Mouse (Mus musculus) heart, embryonic 15.5 days (tissue): ENCODE measurements at regions not wholly inside any gene's neighbourhood (a gene's known extent, or its start where the extent isn't known, plus 50 kb on each side); places are given as distances from the start of the nearest gene placed in this dataset.

Source experiments
- ATAC-seq: fragments of 200-750 bp; cut with Nextera tagmentation; replicated peaks from 2 replicates; pipeline ENCODE4 v1.8.0; 2017; ENCODE audit warnings: low read depth, moderate TSS enrichment; ENCODE audit not compliant: insufficient number of reproducible peaks, insufficient read depth, low FRiP score
- H3K27ac ChIP-seq: fragments of 300-500 bp; sonication (generic); 2 replicates; pipeline ENCODE4 v1.5.1; 2015; ENCODE audit warnings: mild to moderate bottlenecking, inconsistent platforms
- H3K27me3 ChIP-seq: fragments of 300-500 bp; sonication (generic); 2 replicates; pipeline ENCODE4 v1.6.1; 2015; ENCODE audit warnings: inconsistent platforms
- H3K36me3 ChIP-seq: fragments of 300-500 bp; sonication (generic); 2 replicates; pipeline ENCODE4 v1.6.1; 2015; ENCODE audit warnings: mild to moderate bottlenecking, inconsistent platforms
- H3K4me1 ChIP-seq: fragments of 300-500 bp; sonication (generic); replicated peaks from 2 replicates; pipeline ENCODE4 v1.6.1; 2015; ENCODE audit warnings: inconsistent platforms
- H3K4me2 ChIP-seq: fragments of 300-500 bp; sonication (generic); 2 replicates; pipeline ENCODE4 v1.6.1; 2015; ENCODE audit warnings: inconsistent platforms, mild to moderate bottlenecking, moderate library complexity
- H3K4me3 ChIP-seq: fragments of 300-500 bp; sonication (generic); 2 replicates; pipeline ENCODE4 v1.5.1; 2015; ENCODE audit warnings: mild to moderate bottlenecking, inconsistent platforms
- H3K9ac ChIP-seq: fragments of 300-500 bp; sonication (generic); 2 replicates; pipeline ENCODE4 v1.6.1; 2015; ENCODE audit warnings: mild to moderate bottlenecking, inconsistent platforms
- H3K9me3 ChIP-seq: fragments of 300-500 bp; sonication (generic); replicated peaks from 2 replicates; pipeline ENCODE4 v1.6.1; 2016; ENCODE audit warnings: inconsistent platforms
- WGBS: fragments of 180-500 bp; shearing (Covaris S2); methylation state at CpG from one replicate; pipeline ENCODE4 v1.1.7; 2015; ENCODE audit warnings: mixed read lengths; 5-methylcytosine and 5-hydroxymethylcytosine counted together

DNA sequence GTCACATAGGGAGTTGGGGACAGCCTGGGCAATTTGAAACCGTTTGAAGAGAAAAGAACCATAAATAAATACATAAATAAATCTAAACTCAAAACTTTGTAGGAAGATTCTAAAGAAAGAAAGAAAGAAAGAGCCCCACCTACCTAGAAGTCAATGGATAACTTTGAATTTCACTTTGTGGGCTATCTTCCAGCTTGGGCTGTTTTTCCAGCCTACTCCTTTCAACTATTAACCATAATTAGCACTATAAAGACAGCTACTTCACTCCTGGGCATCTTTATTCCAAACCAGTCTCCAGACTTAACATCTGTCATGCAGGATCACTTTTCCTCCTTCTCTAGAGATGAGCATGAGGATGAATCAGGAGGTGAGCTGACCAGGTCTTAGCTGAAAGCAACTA is 77.6 kb upstream of the Plekhg1 start:
- no peak overlapping the region for H3K4me2 ChIP-seq
- H3K36me3 ChIP-seq = no peaks in the 10 kb centered on the region
- no peak overlapping the region for H3K27ac ChIP-seq
- H3K4me3 ChIP-seq = no peak overlapping the region
- no peak overlapping the region for H3K9ac ChIP-seq
- no peaks in the 10 kb centered on the region for H3K4me1 ChIP-seq
- 50% methylated on average over 1 of the region's 1 CpGs for WGBS
- H3K27me3 ChIP-seq = no peaks in the 10 kb centered on the region
- no peaks in the 10 kb centered on the region for H3K9me3 ChIP-seq
- no peak for ATAC-seq

GRCm38 (mm10) chr10:3663296-3663695 is 76.9 kb upstream of the Plekhg1 start:
- Histone ChIP-seq H3K9me3 (no peaks in the 10 kb centered on the region), H3K4me1 (no peaks in the 10 kb centered on the region), H3K4me3 (no peak overlapping the region), H3K36me3 (no peaks in the 10 kb centered on the region), H3K4me2 (no peak overlapping the region), H3K27me3 (no peaks in the 10 kb centered on the region), H3K27ac (no peak overlapping the region), H3K9ac (no peak overlapping the region)
- ATAC-seq = no peak

GRCm38 (mm10) chr10:3684481-3684880 is 55.7 kb upstream of the Plekhg1 start:
- H3K4me1 ChIP-seq = no peaks in the 10 kb centered on the region
- no peaks in the 10 kb centered on the region for H3K36me3 ChIP-seq
- H3K27me3 ChIP-seq = no peaks in the 10 kb centered on the region
- ATAC-seq = no peak
- no peaks in the 10 kb centered on the region for H3K9me3 ChIP-seq
- H3K27ac ChIP-seq = no peak overlapping the region
- H3K9ac ChIP-seq = no peak overlapping the region
- no peak overlapping the region for H3K4me2 ChIP-seq
- H3K4me3 ChIP-seq = no peak overlapping the region
- WGBS = 45% methylated on average over 2 of the region's 2 CpGs
